In genomic region chr16:48422501-48422900, GRCm38 (mm10) we compare ENCODE assay signal across 29 mouse cellular contexts. TPM values are rescaled to one million over a fixed set of nuclear protein-coding genes. Genes with fewer than 3 reads are reported as not detected.
DNase-seq lines count a peak whose midpoint lies in the region; ATAC-seq and TF ChIP-seq lines count a peak whose summit lies in the region.
"Had no signal": no experiment of that assay in that cellular context is flagged by ENCODE, and none has a peak within 500 bp of the region (broad histone marks: within the 10 kb centered on the region; RNA-seq: fewer than 3 reads in every experiment).

No protein-coding gene starts in this region.

- no peak for TF ChIP-seq EP300 in lung, postnatal 0 days (IDR thresholded peaks at IDR 0.05)

- no peaks in the 10 kb centered on the region for H3K27me3 ChIP-seq in lung, postnatal 0 days (replicated peaks; ENCODE audit: insufficient read depth, low read length)
- no peaks in the 10 kb centered on the region for H3K27me3 ChIP-seq in intestine, embryonic 15.5 days (replicated peaks)
- no peaks in the 10 kb centered on the region for H3K27me3 ChIP-seq in kidney, postnatal 0 days (ENCODE audit: insufficient read depth, low read length)
- H3K27me3 ChIP-seq in forebrain, embryonic 11.5 days (ENCODE audit: control insufficient read depth, insufficient read depth, low read length): no peaks in the 10 kb centered on the region
- no peaks in the 10 kb centered on the region for H3K27me3 ChIP-seq in forebrain, embryonic 14.5 days (replicated peaks; ENCODE audit: control insufficient read depth, insufficient read depth, low read length)
- H3K27me3 ChIP-seq: CH12.LX; embryonic facial prominence, embryonic 15.5 days; heart, embryonic 13.5 days; neural tube, embryonic 13.5 days had no signal

- H3K4me2 ChIP-seq in lung, postnatal 0 days (replicated peaks; ENCODE audit: low read depth, low read length): no peak overlapping the region
- no peak overlapping the region for H3K4me2 ChIP-seq in intestine, embryonic 15.5 days (replicated peaks)
- no peak overlapping the region for H3K4me2 ChIP-seq in kidney, postnatal 0 days (ENCODE audit: low read length)
- H3K4me2 ChIP-seq in forebrain, embryonic 11.5 days (ENCODE audit: low read depth, low read length, severe bottlenecking): no peak overlapping the region
- H3K4me2 ChIP-seq in forebrain, embryonic 14.5 days (ENCODE audit: low read length): no peak overlapping the region
- H3K4me2 ChIP-seq: embryonic facial prominence, embryonic 15.5 days; heart, embryonic 13.5 days; neural tube, embryonic 13.5 days had no signal

- no peak overlapping the region for H3K27ac ChIP-seq in lung, postnatal 0 days (ENCODE audit: low read length)
- H3K27ac ChIP-seq in intestine, embryonic 15.5 days: no peak overlapping the region
- no peak overlapping the region for H3K27ac ChIP-seq in kidney, postnatal 0 days
- H3K27ac ChIP-seq in forebrain, embryonic 11.5 days (ENCODE audit: low read depth, low read length): no peak overlapping the region
- H3K27ac ChIP-seq in forebrain, embryonic 14.5 days (ENCODE audit: low read depth, low read length): no peak overlapping the region
- H3K27ac ChIP-seq: embryonic facial prominence, embryonic 15.5 days; heart, embryonic 13.5 days; neural tube, embryonic 13.5 days had no signal

- no peaks in the 10 kb centered on the region for H3K9me3 ChIP-seq in lung, postnatal 0 days (ENCODE audit: low read length)
- no peaks in the 10 kb centered on the region for H3K9me3 ChIP-seq in intestine, embryonic 15.5 days
- no peaks in the 10 kb centered on the region for H3K9me3 ChIP-seq in kidney, postnatal 0 days (replicated peaks; ENCODE audit: low read length)
- no peaks in the 10 kb centered on the region for H3K9me3 ChIP-seq in forebrain, embryonic 11.5 days (ENCODE audit: control insufficient read depth, low read length)
- H3K9me3 ChIP-seq in forebrain, embryonic 14.5 days (replicated peaks; ENCODE audit: control insufficient read depth, low read length): no peaks in the 10 kb centered on the region
- H3K9me3 ChIP-seq: embryonic facial prominence, embryonic 15.5 days; heart, embryonic 13.5 days; neural tube, embryonic 13.5 days had no signal

- no peak overlapping the region for H3K9ac ChIP-seq in lung, postnatal 0 days (replicated peaks; ENCODE audit: low read depth)
- no peak overlapping the region for H3K9ac ChIP-seq in intestine, embryonic 15.5 days
- H3K9ac ChIP-seq in kidney, postnatal 0 days (ENCODE audit: low read depth, low read length): no peak overlapping the region
- H3K9ac ChIP-seq in forebrain, embryonic 11.5 days (ENCODE audit: low read length): no peak overlapping the region
- H3K9ac ChIP-seq in forebrain, embryonic 14.5 days (ENCODE audit: low read length): no peak overlapping the region
- H3K9ac ChIP-seq: embryonic facial prominence, embryonic 15.5 days; heart, embryonic 13.5 days; neural tube, embryonic 13.5 days had no signal

- ATAC-seq in lung, postnatal 0 days: no peak
- ATAC-seq in intestine, embryonic 15.5 days: peak; percentile 84
- ATAC-seq in kidney, postnatal 0 days (replicated peaks; ENCODE audit: low FRiP score, low read depth): peak; percentile 77
- ATAC-seq in forebrain, embryonic 11.5 days (replicated peaks; ENCODE audit: low FRiP score): no peak
- no peak for ATAC-seq in megakaryocyte-erythroid progenitor cell, adult 5-6 weeks (replicated peaks; ENCODE audit: low FRiP score, low TSS enrichment, poor library complexity, severe bottlenecking)
- ATAC-seq in forebrain, embryonic 14.5 days: no peak
- ATAC-seq: hindbrain, embryonic 16.5 days had no signal

- H3K36me3 ChIP-seq in lung, postnatal 0 days (ENCODE audit: insufficient read depth, low read length): no peaks in the 10 kb centered on the region
- H3K36me3 ChIP-seq in intestine, embryonic 15.5 days: no peaks in the 10 kb centered on the region
- no peaks in the 10 kb centered on the region for H3K36me3 ChIP-seq in kidney, postnatal 0 days (ENCODE audit: insufficient read depth, low read length)
- no peaks in the 10 kb centered on the region for H3K36me3 ChIP-seq in forebrain, embryonic 11.5 days (ENCODE audit: control insufficient read depth, insufficient read depth, low read length)
- H3K36me3 ChIP-seq in forebrain, embryonic 14.5 days (ENCODE audit: control insufficient read depth, insufficient read depth, low read length): no peaks in the 10 kb centered on the region
- H3K36me3 ChIP-seq: embryonic facial prominence, embryonic 15.5 days; heart, embryonic 13.5 days; neural tube, embryonic 13.5 days had no signal

- DNase-seq in lung, postnatal 0 days (ENCODE audit: low spot score): peak; percentile 28
- no peak for DNase-seq in lung, postnatal 14 days
- no peak for DNase-seq in kidney, postnatal 0 days (ENCODE audit: low spot score)
- no peak for DNase-seq in forebrain, embryonic 11.5 days (ENCODE audit: low spot score)
- DNase-seq in forebrain, embryonic 14.5 days (ENCODE audit: low spot score): no peak
- DNase-seq: adrenal gland, postnatal 25 days; cerebellum, adult 11 months; cerebellum, postnatal 14 days; gastrocnemius, postnatal 14 days; heart, adult 18-20 months; heart, postnatal 4 days; layer of hippocampus, postnatal 36 days; lung, postnatal 10 days; midbrain, embryonic 14.5 days; right cerebral cortex, adult 18-20 months had no signal

- WGBS in lung, postnatal 0 days: 46% methylated on average over 2 of the region's 2 CpGs
- 31% methylated on average over 2 of the region's 2 CpGs for WGBS in intestine, embryonic 15.5 days
- 25% methylated on average over 2 of the region's 2 CpGs for WGBS in kidney, postnatal 0 days
- 16% methylated on average over 2 of the region's 2 CpGs for WGBS in forebrain, embryonic 11.5 days
- WGBS in forebrain, embryonic 14.5 days: 17% methylated on average over 2 of the region's 2 CpGs

- H3K4me1 ChIP-seq in lung, postnatal 0 days (ENCODE audit: insufficient read depth, low read depth, low read length): no peaks in the 10 kb centered on the region
- H3K4me1 ChIP-seq in intestine, embryonic 15.5 days (replicated peaks): no peaks in the 10 kb centered on the region
- H3K4me1 ChIP-seq in kidney, postnatal 0 days (replicated peaks; ENCODE audit: insufficient read depth, low read length): no peaks in the 10 kb centered on the region
- no peaks in the 10 kb centered on the region for H3K4me1 ChIP-seq in forebrain, embryonic 11.5 days (replicated peaks; ENCODE audit: control insufficient read depth, insufficient read depth, low read length)
- H3K4me1 ChIP-seq in forebrain, embryonic 14.5 days (ENCODE audit: control insufficient read depth, insufficient read depth, low read length): no peaks in the 10 kb centered on the region
- H3K4me1 ChIP-seq: embryonic facial prominence, embryonic 15.5 days; heart, embryonic 13.5 days; neural tube, embryonic 13.5 days had no signal

- no peak for TF ChIP-seq CTCF in lung, postnatal 0 days (IDR thresholded peaks at IDR 0.05)
- TF ChIP-seq CTCF in kidney, postnatal 0 days (IDR thresholded peaks at IDR 0.05; ENCODE audit: low read depth): no peak

- no peak overlapping the region for H3K4me3 ChIP-seq in lung, postnatal 0 days (ENCODE audit: low read depth, low read length)
- H3K4me3 ChIP-seq in intestine, embryonic 15.5 days (replicated peaks): no peak overlapping the region
- H3K4me3 ChIP-seq in kidney, postnatal 0 days (replicated peaks; ENCODE audit: low read depth, low read length): no peak overlapping the region
- H3K4me3 ChIP-seq in forebrain, embryonic 11.5 days (ENCODE audit: low read depth, low read length): no peak overlapping the region
- H3K4me3 ChIP-seq in forebrain, embryonic 14.5 days (ENCODE audit: low read depth, low read length): no peak overlapping the region
- H3K4me3 ChIP-seq: embryonic facial prominence, embryonic 15.5 days; heart, embryonic 13.5 days; neural tube, embryonic 13.5 days had no signal

RNA-seq across cellular contexts. Expression of gene Morc1, which starts 8.5 kb away (rescaled TPM):
- 0.74 and 0.91 TPM in 2 replicates for polyA plus RNA-seq in lung, postnatal 0 days (2015; fragmentation: Nextera tagmentation; extraction: Ambion mirVana)
- 0.06 and 0.15 TPM in 2 replicates for polyA plus RNA-seq in intestine, embryonic 15.5 days (2015; fragmentation: Nextera tagmentation; extraction: Ambion mirVana)
- polyA plus RNA-seq in kidney, postnatal 0 days (2015; fragmentation: Nextera tagmentation; extraction: Ambion mirVana): 0.05 and 0.08 TPM in 2 replicates
- 0.08 TPM in 1 of 2 replicates, not detected in the other for polyA plus RNA-seq in forebrain, embryonic 11.5 days (2014; fragmentation: Nextera tagmentation; extraction: Ambion mirVana)
- total RNA-seq in megakaryocyte-erythroid progenitor cell, adult 5-6 weeks (2014; fragmentation: Nextera tagmentation): not detected in 2 replicates
- total RNA-seq in megakaryocyte-erythroid progenitor cell, adult 5-6 weeks (2017): not detected in 2 replicates
- polyA plus RNA-seq in forebrain, embryonic 14.5 days (2014; fragmentation: Nextera tagmentation; extraction: Ambion mirVana): 0.08 TPM in 1 of 2 replicates, not detected in the other
- total RNA-seq: adrenal gland, postnatal 25 days; heart, adult 18-20 months; heart, postnatal 4 days; megakaryocyte, adult 5-6 weeks had no signal
- polyA plus RNA-seq: liver, embryonic 16.5 days; midbrain, embryonic 14.5 days; spleen, adult 2 months had no signal

RNA-seq across cellular contexts. Expression of gene Gm5485, which starts 10.3 kb away (rescaled TPM):
- 0.20 and 0.46 TPM in 2 replicates for polyA plus RNA-seq in lung, postnatal 0 days (2015; fragmentation: Nextera tagmentation; extraction: Ambion mirVana)
- 0.80 and 1.7 TPM in 2 replicates for polyA plus RNA-seq in intestine, embryonic 15.5 days (2015; fragmentation: Nextera tagmentation; extraction: Ambion mirVana)
- polyA plus RNA-seq in kidney, postnatal 0 days (2015; fragmentation: Nextera tagmentation; extraction: Ambion mirVana): 0.31 and 0.39 TPM in 2 replicates
- not detected in 2 replicates for polyA plus RNA-seq in forebrain, embryonic 11.5 days (2014; fragmentation: Nextera tagmentation; extraction: Ambion mirVana)
- not detected in 2 replicates for total RNA-seq in megakaryocyte-erythroid progenitor cell, adult 5-6 weeks (2014; fragmentation: Nextera tagmentation)
- not detected in 2 replicates for total RNA-seq in megakaryocyte-erythroid progenitor cell, adult 5-6 weeks (2017)
- not detected in 2 replicates for polyA plus RNA-seq in forebrain, embryonic 14.5 days (2014; fragmentation: Nextera tagmentation; extraction: Ambion mirVana)
- total RNA-seq: adrenal gland, postnatal 25 days; CH12.LX; gastrocnemius, postnatal 14 days; heart, adult 18-20 months; heart, postnatal 4 days; layer of hippocampus, adult 18-20 months; layer of hippocampus, postnatal 36 days; left cerebral cortex, postnatal 25 days; megakaryocyte, adult 5-6 weeks had no signal
- polyA plus RNA-seq: embryonic facial prominence, embryonic 15.5 days; heart, embryonic 13.5 days; hindbrain, embryonic 16.5 days; limb, embryonic 14.5 days; liver, embryonic 16.5 days; midbrain, embryonic 14.5 days; neural tube, embryonic 13.5 days; spleen, adult 2 months; stomach, embryonic 14.5 days had no signal

Comparison
In these comparisons a context has a peak if more than half of its experiments do, and no peak if none do; other contexts are left out.
1. ATAC-seq: peak in intestine, embryonic 15.5 days (single experiment) and kidney, postnatal 0 days (single experiment); none in lung, postnatal 0 days (single experiment), forebrain, embryonic 11.5 days (single experiment), megakaryocyte-erythroid progenitor cell, adult 5-6 weeks (single experiment) and forebrain, embryonic 14.5 days (single experiment).